Mouse (Mus musculus) embryonic facial prominence, embryonic 15.5 days (tissue): ENCODE data around the gene Parp4. TPM values are rescaled to one million over a fixed set of nuclear protein-coding genes. Genes with fewer than 3 reads are reported as not detected.

Experiments used
- ATAC-seq: fragments of 200-750 bp; cut with Nextera tagmentation; 2 replicates; pipeline ENCODE4 v1.8.0; 2017; ENCODE audit warnings: low read depth, moderate TSS enrichment; ENCODE audit not compliant: insufficient number of reproducible peaks, low FRiP score, low TSS enrichment
- H3K27ac ChIP-seq: fragments of 300-500 bp; sonication (generic); replicated peaks from 2 replicates; pipeline ENCODE4 v1.5.1; 2015; ENCODE audit warnings: mild to moderate bottlenecking, inconsistent platforms
- H3K27me3 ChIP-seq: fragments of 300-500 bp; sonication (generic); 2 replicates; pipeline ENCODE4 v1.6.1; 2015; ENCODE audit warnings: inconsistent platforms
- H3K36me3 ChIP-seq: fragments of 300-500 bp; sonication (generic); 2 replicates; pipeline ENCODE4 v1.6.1; 2015; ENCODE audit warnings: mild to moderate bottlenecking, inconsistent platforms
- H3K4me1 ChIP-seq: fragments of 300-500 bp; sonication (generic); 2 replicates; pipeline ENCODE4 v1.6.1; 2015; ENCODE audit warnings: inconsistent platforms
- H3K4me2 ChIP-seq: fragments of 300-500 bp; sonication (generic); replicated peaks from 2 replicates; pipeline ENCODE4 v1.6.1; 2015; ENCODE audit warnings: mild to moderate bottlenecking, inconsistent platforms
- H3K4me3 ChIP-seq: fragments of 300-500 bp; sonication (generic); replicated peaks from 2 replicates; pipeline ENCODE4 v1.5.1; 2015; ENCODE audit warnings: mild to moderate bottlenecking, inconsistent platforms
- H3K9ac ChIP-seq: fragments of 300-500 bp; sonication (generic); 2 replicates; pipeline ENCODE4 v1.6.1; 2015; ENCODE audit warnings: inconsistent platforms
- H3K9me3 ChIP-seq: fragments of 300-500 bp; sonication (generic); replicated peaks from 2 replicates; pipeline ENCODE4 v1.6.1; 2016; ENCODE audit warnings: inconsistent platforms
- WGBS: fragments of 180-500 bp; shearing (Covaris S2); methylation state at CpG from one replicate; pipeline ENCODE4 v1.1.7; 2015; 5-methylcytosine and 5-hydroxymethylcytosine counted together
- polyA plus RNA-seq: library from polyadenylated mRNA; unstranded; fragments of >200 nt; fragmentation: Nextera tagmentation; extraction: Ambion mirVana; gene quantifications from 2 replicates; pipeline ENCODE4 v1.2.1, GENCODE M21; 2015

Gene Parp4
- polyA plus RNA-seq, 1 experiment from 2014 or later = 4.2 TPM

DNA sequence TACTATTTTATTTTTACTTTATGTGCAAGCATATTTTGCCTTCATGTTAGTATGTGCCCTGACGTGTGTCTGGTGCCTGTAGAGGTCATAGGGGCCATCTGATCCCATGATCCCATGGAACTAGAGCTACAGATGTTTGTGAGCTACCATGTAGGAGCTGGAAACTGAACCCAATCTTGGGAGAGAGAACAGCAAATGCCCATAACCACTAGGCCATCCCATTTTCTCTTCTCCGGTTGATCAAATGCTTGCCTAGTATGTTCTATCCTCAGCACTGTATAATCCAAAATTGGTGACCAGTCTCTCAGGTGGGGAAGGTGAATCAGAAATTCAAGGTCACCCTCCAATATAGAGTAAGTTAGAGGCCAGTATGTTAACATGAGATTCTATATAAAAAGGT, 2.9 kb upstream of the Parp4 start:
- no peak overlapping the region for H3K27ac ChIP-seq
- H3K9ac ChIP-seq = no peak overlapping the region
- H3K36me3 ChIP-seq = no peaks in the 10 kb centered on the region
- H3K4me1 ChIP-seq = peaks cover 11% of the 10 kb centered on the region
- H3K27me3 ChIP-seq = no peaks in the 10 kb centered on the region
- peak overlapping the region; percentile 89 for H3K4me3 ChIP-seq
- H3K4me2 ChIP-seq = peak overlapping the region; percentile 80
- ATAC-seq = no peak
- no peaks in the 10 kb centered on the region for H3K9me3 ChIP-seq
- 74% methylated on average over 2 of the region's 2 CpGs for WGBS

DNA sequence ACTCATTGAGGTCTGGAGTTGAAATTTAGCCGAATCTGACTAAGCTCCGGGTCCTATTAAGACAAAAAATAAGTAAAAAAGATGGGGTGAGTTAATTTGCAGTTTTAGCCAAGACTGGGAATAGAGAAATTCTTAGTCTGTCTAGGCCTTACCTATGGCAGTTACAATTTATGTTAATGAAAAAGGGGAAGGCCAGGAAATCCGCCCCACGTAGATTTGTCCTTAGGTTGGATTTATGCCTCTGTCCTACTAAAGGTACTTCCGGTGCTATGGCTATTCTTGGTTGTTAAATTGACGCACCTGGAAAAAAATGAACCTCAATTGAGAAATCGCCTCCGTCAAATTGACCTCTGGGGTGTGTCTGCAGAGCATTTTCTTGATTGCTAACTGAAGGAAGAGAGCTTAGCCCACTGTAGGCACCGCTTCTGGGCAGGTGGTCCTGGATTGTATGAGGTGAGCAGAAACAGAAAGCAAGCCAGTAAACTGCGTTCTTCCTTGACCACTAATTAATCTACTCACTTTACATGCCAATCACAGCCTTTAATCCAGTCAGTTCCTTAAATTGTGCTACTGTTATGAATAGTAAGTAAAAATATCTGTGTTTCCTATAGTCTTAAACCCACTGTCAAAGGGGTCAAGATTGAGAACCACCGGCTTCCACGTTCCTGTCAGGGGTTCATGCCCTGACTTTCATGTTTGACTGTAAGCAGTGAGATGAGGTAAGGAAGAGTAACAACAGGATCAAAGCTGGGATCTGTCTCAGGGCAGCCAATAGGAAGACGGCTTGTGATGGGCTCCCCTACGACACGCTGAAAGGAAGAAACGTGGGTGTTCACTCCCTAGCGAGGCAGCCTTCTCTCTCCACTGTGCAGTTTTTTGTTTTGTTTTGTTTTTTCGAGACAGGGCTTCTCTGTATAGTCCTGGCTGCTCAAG, 816 bp downstream of the Parp4 start:
- Histone ChIP-seq H3K4me3 (peak overlapping the region; percentile 60), H3K27me3 (no peaks in the 10 kb centered on the region), H3K4me1 (peaks cover 8% of the 10 kb centered on the region), H3K9ac (peak overlapping the region; percentile 48; the same call in 1 of the 2 replicates), H3K4me2 (peak overlapping the region; percentile 76), H3K9me3 (no peaks in the 10 kb centered on the region), H3K36me3 (no peaks in the 10 kb centered on the region), H3K27ac (no peak overlapping the region)
- ATAC-seq = no peak
- 68% methylated on average over 18 of the region's 18 CpGs for WGBS

DNA sequence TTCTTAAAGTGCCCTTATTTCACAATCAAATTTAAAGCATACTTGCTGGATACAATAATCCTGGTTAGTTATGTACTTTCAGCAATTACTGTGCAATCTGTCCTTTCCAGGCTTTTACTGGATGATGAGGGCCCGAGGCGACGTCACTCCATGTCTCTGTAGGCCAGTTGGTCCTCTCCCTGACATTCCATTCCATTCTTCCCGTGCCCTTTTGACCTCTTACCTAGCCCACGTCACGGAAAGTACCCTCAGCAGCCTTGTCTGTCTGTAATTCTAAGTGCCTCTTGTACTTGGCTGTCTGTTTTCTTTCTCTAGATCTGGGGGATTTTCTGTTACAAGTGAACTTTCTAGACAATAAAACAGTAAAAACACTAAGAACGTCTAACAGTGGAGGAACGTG, 3.6 kb downstream of the Parp4 start:
- Histone ChIP-seq H3K27me3 (no peaks in the 10 kb centered on the region), H3K27ac (no peak overlapping the region), H3K4me2 (no peak overlapping the region), H3K9me3 (no peaks in the 10 kb centered on the region), H3K4me3 (no peak overlapping the region), H3K36me3 (no peaks in the 10 kb centered on the region), H3K9ac (no peak overlapping the region), H3K4me1 (peaks cover 8% of the 10 kb centered on the region)
- no peak for ATAC-seq
- WGBS = 44% methylated on average over 8 of the region's 8 CpGs

DNA sequence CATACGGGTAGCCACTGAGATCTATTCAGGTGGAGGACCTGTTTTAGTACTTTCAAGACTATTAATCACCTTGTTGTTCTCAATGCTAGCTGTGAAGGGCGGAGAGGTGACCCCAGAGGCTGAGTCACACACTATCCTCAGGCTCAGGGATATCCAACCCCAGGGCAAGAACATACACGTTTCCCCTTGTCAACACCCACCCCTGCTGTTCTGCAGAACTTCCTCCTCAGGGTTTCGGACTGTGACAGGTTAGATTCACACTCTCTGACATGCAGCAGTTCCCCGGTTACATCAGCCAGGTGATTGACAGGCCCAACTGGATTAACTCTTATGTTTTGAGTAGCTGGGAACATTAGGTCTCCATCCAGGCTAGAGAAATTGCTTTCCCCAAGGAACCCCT, 5.7 kb downstream of the Parp4 start:
- WGBS = 36% methylated on average over 5 of the region's 5 CpGs
- Histone ChIP-seq H3K4me1 (peaks cover 2% of the 10 kb centered on the region; the same call in 1 of the 2 replicates), H3K9me3 (no peaks in the 10 kb centered on the region), H3K36me3 (no peaks in the 10 kb centered on the region), H3K27ac (no peak overlapping the region), H3K9ac (no peak overlapping the region), H3K27me3 (no peaks in the 10 kb centered on the region), H3K4me2 (no peak overlapping the region), H3K4me3 (no peak overlapping the region)
- no peak for ATAC-seq

DNA sequence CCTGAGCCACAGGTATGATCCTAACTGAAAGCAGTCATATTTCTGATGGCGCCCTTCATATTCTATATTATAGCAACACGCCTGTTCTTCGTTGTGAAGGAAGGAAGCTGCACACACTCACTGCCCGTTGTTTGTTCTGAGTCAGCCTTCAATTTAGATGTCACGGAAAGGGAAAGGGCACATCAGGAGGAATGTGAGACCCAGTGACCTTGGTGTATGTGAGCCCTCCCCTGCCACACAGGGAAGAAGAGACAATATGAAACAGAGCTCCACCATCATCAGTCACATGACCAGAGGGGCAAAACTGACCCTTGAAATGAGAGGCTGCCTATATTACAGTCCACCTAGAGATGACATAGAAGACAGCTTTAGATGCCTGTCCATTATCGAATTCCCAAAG, 6.9 kb downstream of the Parp4 start:
- no peak for ATAC-seq
- H3K27ac ChIP-seq = no peak overlapping the region
- H3K9ac ChIP-seq = no peak overlapping the region
- 77% methylated on average over 6 of the region's 6 CpGs for WGBS
- H3K4me3 ChIP-seq = no peak overlapping the region
- H3K27me3 ChIP-seq = no peaks in the 10 kb centered on the region
- no peaks in the 10 kb centered on the region for H3K36me3 ChIP-seq
- no peaks in the 10 kb centered on the region for H3K9me3 ChIP-seq
- H3K4me1 ChIP-seq = no peaks in the 10 kb centered on the region
- no peak overlapping the region for H3K4me2 ChIP-seq

DNA sequence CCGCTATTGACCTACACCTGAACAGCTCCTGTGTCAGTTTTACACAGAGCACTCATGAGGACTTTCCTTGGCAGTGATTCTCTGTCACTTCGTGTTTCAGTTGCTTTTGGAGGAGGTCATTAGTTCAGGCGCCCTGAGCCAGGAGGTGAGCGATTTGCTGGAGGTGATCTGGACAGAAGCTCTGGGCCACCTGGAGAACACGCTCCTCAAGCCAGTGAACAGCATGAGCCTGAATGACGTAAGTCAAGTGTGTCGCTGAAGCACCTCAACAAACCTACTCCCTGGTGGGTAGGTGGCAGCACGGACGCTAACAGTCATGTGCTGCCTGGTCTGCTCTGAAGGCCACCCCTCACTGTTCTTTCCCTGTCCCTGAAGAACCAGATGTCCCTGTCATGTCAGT, 16.8 kb downstream of the Parp4 start:
- Histone ChIP-seq H3K4me2 (no peak overlapping the region), H3K27ac (no peak overlapping the region), H3K27me3 (no peaks in the 10 kb centered on the region), H3K9me3 (no peaks in the 10 kb centered on the region), H3K9ac (no peak overlapping the region), H3K36me3 (peaks cover 6% of the 10 kb centered on the region), H3K4me3 (no peak overlapping the region), H3K4me1 (no peaks in the 10 kb centered on the region)
- no peak for ATAC-seq
- 90% methylated on average over 9 of the region's 9 CpGs for WGBS

DNA sequence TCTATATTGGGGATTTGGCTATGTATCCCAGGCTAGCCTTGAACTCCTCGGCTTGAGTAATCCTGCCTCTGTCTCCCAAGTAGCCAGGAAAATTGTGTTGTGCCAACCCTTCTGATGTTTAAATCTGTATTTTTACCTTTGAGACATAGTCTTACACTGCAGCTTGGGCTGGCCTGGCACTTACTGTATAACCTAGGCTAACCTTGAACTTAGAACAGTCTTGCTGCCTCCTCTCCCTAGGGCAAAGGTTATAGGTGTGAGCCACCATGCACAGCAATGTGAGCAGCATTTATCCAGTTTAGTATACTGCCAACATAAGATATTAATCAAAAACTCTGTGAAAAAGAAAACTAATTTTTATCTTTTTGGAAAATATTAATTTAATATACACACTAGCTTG, 19.4 kb downstream of the Parp4 start:
- Histone ChIP-seq H3K27ac (no peak overlapping the region), H3K27me3 (no peaks in the 10 kb centered on the region), H3K4me3 (no peak overlapping the region), H3K36me3 (peaks cover 6% of the 10 kb centered on the region), H3K4me1 (no peaks in the 10 kb centered on the region), H3K4me2 (no peak overlapping the region), H3K9me3 (no peaks in the 10 kb centered on the region), H3K9ac (no peak overlapping the region)
- ATAC-seq = no peak
- 88% methylated on average over 1 of the region's 1 CpGs for WGBS

- ATAC-seq = no peak
- 47% methylated on average over 6 of the region's 6 CpGs for WGBS
- Histone ChIP-seq H3K4me3 (no peak overlapping the region), H3K4me1 (no peaks in the 10 kb centered on the region), H3K27ac (no peak overlapping the region), H3K36me3 (no peaks in the 10 kb centered on the region; the same call in none of the 2 replicates), H3K9me3 (no peaks in the 10 kb centered on the region), H3K4me2 (no peak overlapping the region), H3K9ac (no peak overlapping the region), H3K27me3 (no peaks in the 10 kb centered on the region)
These were observed 23.3 kb downstream of the Parp4 start for GRCm38 (mm10) chr14:56598759-56599158.

DNA sequence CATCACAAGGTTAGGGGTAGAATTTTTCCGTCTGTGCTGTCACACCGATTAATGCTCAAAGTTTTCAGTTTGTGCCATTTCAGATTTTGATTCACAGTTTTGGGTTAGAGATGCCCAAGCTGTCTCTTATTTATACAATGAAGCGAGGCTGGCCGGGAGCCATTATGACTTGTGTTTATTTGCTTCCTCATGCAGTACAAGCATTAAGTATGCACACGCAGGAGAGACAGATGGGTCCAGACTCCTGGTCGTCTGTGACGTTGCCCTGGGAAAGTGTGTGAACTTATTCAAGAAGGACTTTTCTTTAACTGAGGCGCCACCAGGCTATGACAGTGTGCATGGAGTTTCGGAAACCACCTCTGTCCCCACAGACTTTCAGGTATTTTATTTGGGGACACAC, 26.6 kb downstream of the Parp4 start:
- Histone ChIP-seq H3K4me1 (no peaks in the 10 kb centered on the region), H3K9ac (no peak overlapping the region), H3K9me3 (no peaks in the 10 kb centered on the region), H3K36me3 (no peaks in the 10 kb centered on the region; the same call in none of the 2 replicates), H3K27ac (no peak overlapping the region), H3K4me3 (no peak overlapping the region), H3K27me3 (no peaks in the 10 kb centered on the region), H3K4me2 (no peak overlapping the region)
- 78% methylated on average over 9 of the region's 9 CpGs for WGBS
- ATAC-seq = no peak

- ATAC-seq = no peak
- Histone ChIP-seq H3K9ac (no peak overlapping the region), H3K4me3 (no peak overlapping the region), H3K4me2 (no peak overlapping the region), H3K36me3 (peaks cover 5% of the 10 kb centered on the region; the same call in 1 of the 2 replicates), H3K4me1 (no peaks in the 10 kb centered on the region), H3K27me3 (no peaks in the 10 kb centered on the region), H3K9me3 (no peaks in the 10 kb centered on the region), H3K27ac (no peak overlapping the region)
- 86% methylated on average over 5 of the region's 5 CpGs for WGBS
These were observed 29.0 kb downstream of the Parp4 start for GRCm38 (mm10) chr14:56604438-56604837.

GRCm38 (mm10) chr14:56605136-56605535, 29.7 kb downstream of the Parp4 start:
- H3K27me3 ChIP-seq = no peaks in the 10 kb centered on the region
- ATAC-seq = no peak

GRCm38 (mm10) chr14:56613212-56613611, 37.8 kb downstream of the Parp4 start:
- Histone ChIP-seq H3K4me2 (no peak overlapping the region), H3K9ac (no peak overlapping the region), H3K27ac (no peak overlapping the region), H3K9me3 (no peaks in the 10 kb centered on the region), H3K4me3 (no peak overlapping the region), H3K36me3 (peaks cover 15% of the 10 kb centered on the region), H3K4me1 (no peaks in the 10 kb centered on the region), H3K27me3 (no peaks in the 10 kb centered on the region)
- ATAC-seq = no peak
- WGBS = 78% methylated on average over 3 of the region's 3 CpGs

More at GRCm38 (mm10) chr14:56605136-56605535, 29.7 kb downstream of the Parp4 start:
- Histone ChIP-seq H3K27ac (no peak overlapping the region), H3K9ac (no peak overlapping the region), H3K4me3 (no peak overlapping the region), H3K4me2 (no peak overlapping the region), H3K4me1 (no peaks in the 10 kb centered on the region), H3K36me3 (peaks cover 5% of the 10 kb centered on the region; the same call in 1 of the 2 replicates), H3K9me3 (no peaks in the 10 kb centered on the region)
- 72% methylated on average over 4 of the region's 4 CpGs for WGBS
